ENCODE assay signal across 8 mouse cellular contexts in the genomic region with DNA sequence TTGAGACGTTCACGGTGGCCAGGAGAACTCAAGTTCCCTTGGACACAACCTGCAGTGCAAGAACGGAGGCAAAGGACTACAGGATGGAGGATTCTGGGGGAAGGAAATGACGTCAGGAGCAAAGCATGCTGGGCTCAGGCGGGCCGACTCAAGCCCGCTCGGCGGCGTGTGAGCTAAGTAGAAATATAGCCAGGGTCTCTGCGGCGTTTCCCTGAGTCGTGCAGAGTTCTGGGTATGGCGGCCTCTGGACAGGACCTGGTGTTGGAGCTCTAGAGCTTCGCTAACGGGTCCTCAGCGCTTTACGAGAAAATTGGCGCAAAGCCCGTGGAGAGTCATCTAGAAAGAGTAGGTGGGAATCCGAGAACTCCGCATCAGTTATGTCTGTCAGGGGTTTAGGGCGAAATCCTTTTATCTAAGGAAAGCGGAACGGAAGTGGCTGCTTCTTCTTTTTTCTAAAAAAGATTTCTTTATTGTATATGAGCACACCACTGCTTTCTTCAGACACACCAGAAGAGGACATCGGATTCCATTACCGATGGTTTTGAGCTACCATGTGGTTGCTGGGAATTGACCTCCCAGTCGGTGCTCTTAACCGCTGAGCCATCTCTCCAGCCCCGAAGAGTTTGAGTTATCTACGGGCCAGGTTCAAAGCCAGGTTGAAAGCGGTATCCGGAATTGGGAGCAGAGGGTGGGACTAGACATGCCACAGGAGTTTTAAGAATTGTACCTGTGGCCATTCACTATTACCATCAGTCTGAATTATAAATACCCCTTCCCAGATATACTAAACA. TPM values are rescaled to one million over a fixed set of nuclear protein-coding genes. Genes with fewer than 3 reads are reported as not detected.
DNase-seq lines count a peak whose midpoint lies in the region; ATAC-seq and TF ChIP-seq lines count a peak whose summit lies in the region.

Gene Gemin6, plus strand, starts transcription at position 116 of the 791 bp plus-strand sequence.

- 0 out of 2 replicates have a peak, but pooled peaks cover 4% of the 10 kb centered on the region for H3K4me1 ChIP-seq in bone marrow macrophage, adult 2 months (ENCODE audit: control insufficient read depth, insufficient read depth, low read length)
- H3K4me1 ChIP-seq in embryonic fibroblast, embryonic 13.5 days (ENCODE audit: control insufficient read depth, insufficient read depth, low read length) = no peaks in the 10 kb centered on the region
- H3K4me1 ChIP-seq in heart, embryonic 10.5 days = no peaks in the 10 kb centered on the region
- H3K4me1 ChIP-seq in kidney, embryonic 15.5 days = peaks cover 5% of the 10 kb centered on the region

- H3K27me3 ChIP-seq in heart, embryonic 10.5 days (ENCODE audit: insufficient read depth, poor library complexity, severe bottlenecking) = no peaks in the 10 kb centered on the region
- no peaks in the 10 kb centered on the region for H3K27me3 ChIP-seq in kidney, embryonic 15.5 days

- WGBS in heart, embryonic 10.5 days = under 1% methylated on average over 33 of the region's 33 CpGs
- under 1% methylated on average over 33 of the region's 33 CpGs for WGBS in kidney, embryonic 15.5 days

- peak within 1 kb of the TSS; percentile 77 for H3K4me2 ChIP-seq in kidney, embryonic 15.5 days

- H3K27ac ChIP-seq in bone marrow macrophage, adult 2 months (ENCODE audit: insufficient read depth, low read depth, low read length) = peak within 1 kb of the TSS; percentile 70
- H3K27ac ChIP-seq in embryonic fibroblast, embryonic 13.5 days (ENCODE audit: insufficient read depth, low read length) = peak within 1 kb of the TSS; percentile 55
- peak within 1 kb of the TSS; percentile 91 for H3K27ac ChIP-seq in heart, embryonic 10.5 days
- peak within 1 kb of the TSS; percentile 96 for H3K27ac ChIP-seq in kidney, embryonic 15.5 days

- peak within 1 kb of the TSS; percentile 71 for H3K4me3 ChIP-seq in bone marrow macrophage, adult 2 months (ENCODE audit: insufficient read depth, low read length)
- H3K4me3 ChIP-seq in embryonic fibroblast, embryonic 13.5 days (ENCODE audit: insufficient read depth, low read length) = peak within 1 kb of the TSS; percentile 73
- H3K4me3 ChIP-seq in heart, embryonic 10.5 days = peak within 1 kb of the TSS; percentile 70
- H3K4me3 ChIP-seq in kidney, embryonic 15.5 days (replicated peaks) = peak within 1 kb of the TSS; percentile 67

- TF ChIP-seq POLR2A in bone marrow macrophage, adult 2 months (IDR thresholded peaks at IDR 0.05; ENCODE audit: borderline replicate concordance, low read depth, low read length) = peak; percentile 76; the same call in 1 of the 2 replicates
- peak; percentile 84 for TF ChIP-seq POLR2A in embryonic fibroblast, embryonic 13.5 days (IDR thresholded peaks at IDR 0.05; ENCODE audit: low read depth, low read length)

- H3K9me3 ChIP-seq in heart, embryonic 10.5 days = no peaks in the 10 kb centered on the region
- H3K9me3 ChIP-seq in kidney, embryonic 15.5 days (replicated peaks) = no peaks in the 10 kb centered on the region

- peak; percentile 97 for ATAC-seq in kidney, embryonic 15.5 days (replicated peaks; ENCODE audit: low FRiP score)
- ATAC-seq in monocyte, adult 5-6 weeks (replicated peaks; ENCODE audit: insufficient number of reproducible peaks, low FRiP score, low TSS enrichment, poor library complexity, severe bottlenecking) = peak; percentile 99

- peaks cover 17% of the 10 kb centered on the region for H3K36me3 ChIP-seq in heart, embryonic 10.5 days
- peaks cover 26% of the 10 kb centered on the region for H3K36me3 ChIP-seq in kidney, embryonic 15.5 days

- peak; percentile 93 for DNase-seq in A20 (ENCODE audit: low read depth, low spot score)
- DNase-seq in heart, embryonic 10.5 days (ENCODE audit: low spot score) = peak; percentile 96
- DNase-seq in liver = peak; percentile 86
- DNase-seq in spleen, postnatal 4 days (ENCODE audit: low spot score in 2 of 2) = peak; percentile 77 to 87

- H3K9ac ChIP-seq in kidney, embryonic 15.5 days = peak within 1 kb of the TSS; percentile 75

- no peak for TF ChIP-seq CTCF in bone marrow macrophage, adult 2 months (IDR thresholded peaks at IDR 0.05; ENCODE audit: low read depth, low read length)
- no peak for TF ChIP-seq CTCF in embryonic fibroblast, embryonic 13.5 days (IDR thresholded peaks at IDR 0.05; ENCODE audit: borderline replicate concordance, insufficient read depth, low read length)

RNA-seq across cellular contexts. Expression of gene Gemin6, which starts in this region (rescaled TPM):
- polyA plus RNA-seq in bone marrow macrophage, adult 2 months (2012; ENCODE audit: insufficient read depth, insufficient read length, missing spikeins) = 7.1 and 8.0 TPM in 2 replicates
- polyA plus RNA-seq in embryonic fibroblast, embryonic 13.5 days (2011; ENCODE audit: insufficient read length, low read depth, missing spikeins) = 14.9 and 15.3 TPM in 2 replicates
- polyA plus RNA-seq in heart, embryonic 10.5 days (2016; fragmentation: Nextera tagmentation; extraction: Ambion mirVana) = 36.5 and 47.6 TPM in 2 replicates
- polyA plus RNA-seq in kidney, embryonic 15.5 days (2015; fragmentation: Nextera tagmentation; extraction: Ambion mirVana) = 41.0 and 45.1 TPM in 2 replicates
- 2.4 to 12.1 TPM (median 7.7 TPM) in 3 replicates for total RNA-seq in monocyte, adult 5-6 weeks (2017)

Comparison
In these comparisons a context has a peak if more than half of its experiments do, and no peak if none do; other contexts are left out.
1. Peak in every context shown above with its lines: DNase-seq, ATAC-seq, H3K4me3 ChIP-seq and H3K27ac ChIP-seq.